Mouse (Mus musculus): ENCODE results near the gene Akr1cl. TPM values are rescaled to one million over a fixed set of nuclear protein-coding genes. Genes with fewer than 3 reads are reported as not detected.

Akr1cl gene
- polyA plus RNA-seq, 1 experiment: not detected

DNA sequence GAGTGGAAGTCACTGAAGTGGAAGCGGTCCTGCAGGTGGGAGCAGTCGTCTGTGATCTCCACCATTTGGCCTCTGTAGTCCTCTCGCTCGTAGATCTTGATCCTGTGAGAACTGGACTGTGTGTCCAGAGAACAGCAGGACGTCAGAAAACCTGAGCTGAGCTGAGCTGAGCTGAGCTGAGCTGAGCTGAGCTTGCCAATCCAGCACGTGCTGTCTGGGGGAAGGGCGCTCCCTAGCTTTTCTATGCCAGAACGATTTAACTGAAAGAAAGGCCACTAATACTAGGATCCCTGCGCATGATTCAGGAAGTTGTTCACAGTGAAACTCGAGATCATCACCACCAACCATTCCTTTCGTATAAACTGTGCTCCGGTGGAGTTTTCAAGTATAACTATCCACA, 16.2 kb upstream of the Akr1cl start:
- Histone ChIP-seq H3K36me3 (ENCODE audit: control insufficient read depth) (no peaks in the 10 kb centered on the region), H3K27me3 (ENCODE audit: control insufficient read depth) (no peaks in the 10 kb centered on the region)
- no peak for TF ChIP-seq GATA1 (IDR thresholded peaks at IDR 0.05; ENCODE audit: low read length)

DNA sequence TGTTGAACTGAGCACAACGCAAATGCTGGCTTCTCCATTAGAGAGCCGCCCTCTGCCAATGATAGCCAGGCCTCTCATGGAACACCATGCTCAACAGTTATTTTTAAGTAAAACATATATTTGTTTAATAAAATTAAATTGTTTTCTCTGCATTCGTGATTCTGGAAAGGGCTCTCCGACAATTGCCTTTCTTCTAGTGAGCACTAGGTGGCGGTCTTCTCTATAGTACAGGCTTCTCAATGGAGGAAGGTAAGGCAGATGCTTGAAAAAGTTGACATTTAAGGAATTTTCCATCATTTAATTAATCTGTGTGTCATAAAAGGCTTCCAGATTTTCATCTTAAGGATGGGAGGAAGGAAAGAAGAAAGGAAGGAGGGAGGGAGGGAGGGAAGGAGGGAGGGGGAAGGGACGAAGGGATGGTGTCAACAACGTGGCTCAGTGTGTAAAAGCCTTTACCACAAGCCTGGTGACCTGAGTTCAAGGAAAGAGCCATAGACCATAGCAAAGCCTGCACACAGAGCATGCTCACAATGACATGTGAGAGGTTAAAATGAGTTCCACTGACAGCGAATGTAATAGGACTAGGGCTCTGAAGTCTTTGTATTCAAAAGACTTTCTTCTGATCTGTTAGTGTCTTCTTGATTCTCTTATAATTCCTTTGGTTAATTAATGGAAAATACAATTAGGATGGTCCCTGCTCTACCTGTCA, 14.0 kb upstream of the Akr1cl start:
- Histone ChIP-seq H3K4me3 (replicated peaks) (no peak overlapping the region), H3K9me3 (ENCODE audit: control insufficient read depth, low read length) (no peaks in the 10 kb centered on the region), H3K36me3 (ENCODE audit: control insufficient read depth) (no peaks in the 10 kb centered on the region), H3K27me3 (ENCODE audit: control insufficient read depth) (no peaks in the 10 kb centered on the region), H3K4me1 (ENCODE audit: control insufficient read depth) (no peaks in the 10 kb centered on the region)
- no peak for TF ChIP-seq GATA1 (IDR thresholded peaks at IDR 0.05; ENCODE audit: low read length)
- TF ChIP-seq TAL1 (IDR thresholded peaks at IDR 0.05; ENCODE audit: low read length): no peak

More for the DNA sequence above, 16.2 kb upstream of the Akr1cl start:
- H3K4me3 ChIP-seq (replicated peaks): no peak overlapping the region
- H3K4me1 ChIP-seq (ENCODE audit: control insufficient read depth): no peaks in the 10 kb centered on the region
- H3K9me3 ChIP-seq (ENCODE audit: control insufficient read depth, low read length): no peaks in the 10 kb centered on the region

GRCm38 (mm10) chr1:65043433-65043832, 10.9 kb upstream of the Akr1cl start:
- Histone ChIP-seq H3K9me3 (ENCODE audit: control insufficient read depth, low read length) (no peaks in the 10 kb centered on the region), H3K27me3 (ENCODE audit: control insufficient read depth) (no peaks in the 10 kb centered on the region), H3K4me1 (ENCODE audit: control insufficient read depth) (no peaks in the 10 kb centered on the region), H3K36me3 (ENCODE audit: control insufficient read depth) (no peaks in the 10 kb centered on the region), H3K4me3 (replicated peaks) (no peak overlapping the region)
- TF ChIP-seq GATA1 (IDR thresholded peaks at IDR 0.05; ENCODE audit: low read length) (no peak), TAL1 (IDR thresholded peaks at IDR 0.05; ENCODE audit: low read length) (no peak)

- Histone ChIP-seq H3K27me3 (ENCODE audit: control insufficient read depth) (no peaks in the 10 kb centered on the region), H3K9me3 (ENCODE audit: control insufficient read depth, low read length) (no peaks in the 10 kb centered on the region), H3K4me3 (replicated peaks) (no peak overlapping the region), H3K36me3 (ENCODE audit: control insufficient read depth) (no peaks in the 10 kb centered on the region), H3K4me1 (ENCODE audit: control insufficient read depth) (no peaks in the 10 kb centered on the region)
- TF ChIP-seq GATA1 (IDR thresholded peaks at IDR 0.05; ENCODE audit: low read length): no peak
- TF ChIP-seq TAL1 (IDR thresholded peaks at IDR 0.05; ENCODE audit: low read length): no peak
These were observed 9.3 kb upstream of the Akr1cl start for GRCm38 (mm10) chr1:65041837-65042236.

DNA sequence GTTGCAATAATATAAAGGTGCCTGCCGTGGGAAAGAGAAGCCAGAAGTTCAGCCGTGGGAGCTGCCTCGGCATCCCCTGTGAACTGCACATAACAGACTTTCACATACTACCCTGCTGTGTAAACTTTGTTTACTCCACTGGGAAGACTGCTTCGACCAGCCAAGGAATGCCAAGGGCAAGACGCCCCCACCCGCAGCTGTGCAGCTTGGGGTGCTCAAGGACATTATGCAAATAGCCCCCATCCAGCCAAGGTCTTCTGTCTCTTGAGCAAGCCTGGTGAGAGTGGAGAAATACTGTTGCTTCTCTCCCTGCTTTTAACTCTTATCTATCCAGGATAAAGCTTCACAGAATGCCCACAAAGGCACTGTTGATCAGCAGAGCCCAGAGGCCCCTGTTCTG, 8.2 kb upstream of the Akr1cl start:
- H3K36me3 ChIP-seq (ENCODE audit: control insufficient read depth): no peaks in the 10 kb centered on the region

DNA sequence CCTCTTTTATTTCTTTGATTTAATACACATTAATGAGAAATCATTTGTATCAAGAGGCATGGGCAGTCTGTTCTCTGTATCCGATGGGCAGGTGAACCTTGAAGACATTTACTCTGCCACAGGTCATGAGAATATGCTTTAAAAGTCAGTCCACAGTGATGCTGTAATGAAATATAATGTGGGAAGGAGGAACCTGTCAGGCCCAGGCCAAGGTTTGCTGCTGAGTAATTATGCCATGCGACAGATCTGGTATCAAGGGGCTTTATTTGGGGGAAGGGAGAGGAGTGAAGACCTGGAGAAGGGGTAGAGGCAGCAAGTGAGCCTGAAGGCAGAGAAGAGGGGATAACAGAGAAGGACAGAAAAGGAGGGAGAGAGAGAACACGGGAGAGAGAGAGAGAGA, 7.1 kb upstream of the Akr1cl start:
- H3K4me1 ChIP-seq (ENCODE audit: control insufficient read depth): no peaks in the 10 kb centered on the region
- no peaks in the 10 kb centered on the region for H3K36me3 ChIP-seq (ENCODE audit: control insufficient read depth)
- H3K9me3 ChIP-seq (ENCODE audit: control insufficient read depth, low read length): no peaks in the 10 kb centered on the region
- no peak overlapping the region for H3K4me3 ChIP-seq (replicated peaks)
- TF ChIP-seq TAL1 (IDR thresholded peaks at IDR 0.05; ENCODE audit: low read length) (no peak), GATA1 (IDR thresholded peaks at IDR 0.05; ENCODE audit: low read length) (no peak)
- no peaks in the 10 kb centered on the region for H3K27me3 ChIP-seq (ENCODE audit: control insufficient read depth)

More for the DNA sequence above, 8.2 kb upstream of the Akr1cl start:
- TF ChIP-seq GATA1 (IDR thresholded peaks at IDR 0.05; ENCODE audit: low read length) (no peak), TAL1 (IDR thresholded peaks at IDR 0.05; ENCODE audit: low read length) (no peak)
- Histone ChIP-seq H3K4me3 (replicated peaks) (no peak overlapping the region), H3K27me3 (ENCODE audit: control insufficient read depth) (no peaks in the 10 kb centered on the region), H3K4me1 (ENCODE audit: control insufficient read depth) (no peaks in the 10 kb centered on the region), H3K9me3 (ENCODE audit: control insufficient read depth, low read length) (no peaks in the 10 kb centered on the region)

DNA sequence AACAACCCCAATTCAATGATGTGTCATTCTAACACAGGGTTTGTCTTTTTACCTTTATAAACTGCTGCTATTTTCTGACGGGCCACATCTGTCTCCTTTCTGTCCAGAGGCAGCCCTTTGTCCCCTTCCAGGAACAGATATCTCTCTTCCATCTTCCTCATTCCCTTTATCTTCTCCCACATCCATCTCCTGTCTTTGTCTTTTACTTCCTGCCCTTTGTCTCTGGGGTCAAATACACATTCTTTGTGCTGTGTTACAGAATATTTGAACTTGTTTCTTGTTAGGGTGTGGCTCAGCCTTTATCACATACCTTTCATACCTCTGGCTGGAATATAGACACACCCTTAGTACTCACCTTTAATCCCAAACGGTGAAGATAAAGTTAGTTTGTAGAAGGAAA, 5.0 kb upstream of the Akr1cl start:
- Histone ChIP-seq H3K4me1 (ENCODE audit: control insufficient read depth) (no peaks in the 10 kb centered on the region), H3K4me3 (replicated peaks) (no peak overlapping the region), H3K9me3 (ENCODE audit: control insufficient read depth, low read length) (no peaks in the 10 kb centered on the region), H3K27me3 (ENCODE audit: control insufficient read depth) (no peaks in the 10 kb centered on the region), H3K36me3 (ENCODE audit: control insufficient read depth) (no peaks in the 10 kb centered on the region)
- no peak for TF ChIP-seq TAL1 (IDR thresholded peaks at IDR 0.05; ENCODE audit: low read length)
- TF ChIP-seq GATA1 (IDR thresholded peaks at IDR 0.05; ENCODE audit: low read length): no peak

DNA sequence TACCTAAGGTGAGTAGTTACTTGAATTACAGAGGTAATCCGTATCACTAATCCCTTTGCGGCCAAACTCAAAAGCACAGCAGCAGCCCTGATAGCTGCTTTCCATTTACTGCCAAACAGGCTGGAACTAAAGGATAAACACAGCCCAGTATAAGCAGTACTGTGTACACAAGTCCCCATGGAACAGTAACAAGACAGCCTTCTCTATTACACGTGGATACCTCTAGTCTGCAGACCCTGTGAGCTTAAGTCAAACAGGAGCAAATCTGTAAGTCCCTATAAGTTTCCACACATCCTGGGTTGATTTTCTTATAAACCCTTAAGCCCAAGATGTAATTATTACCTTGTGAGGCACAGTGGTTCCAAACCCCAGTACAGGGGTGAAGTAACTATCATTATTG, 3.0 kb upstream of the Akr1cl start:
- Histone ChIP-seq H3K9me3 (ENCODE audit: control insufficient read depth, low read length) (no peaks in the 10 kb centered on the region), H3K4me3 (replicated peaks) (no peak overlapping the region), H3K36me3 (ENCODE audit: control insufficient read depth) (no peaks in the 10 kb centered on the region), H3K27me3 (ENCODE audit: control insufficient read depth) (no peaks in the 10 kb centered on the region), H3K4me1 (ENCODE audit: control insufficient read depth) (no peaks in the 10 kb centered on the region)
- TF ChIP-seq GATA1 (IDR thresholded peaks at IDR 0.05; ENCODE audit: low read length) (no peak), TAL1 (IDR thresholded peaks at IDR 0.05; ENCODE audit: low read length) (no peak)

DNA sequence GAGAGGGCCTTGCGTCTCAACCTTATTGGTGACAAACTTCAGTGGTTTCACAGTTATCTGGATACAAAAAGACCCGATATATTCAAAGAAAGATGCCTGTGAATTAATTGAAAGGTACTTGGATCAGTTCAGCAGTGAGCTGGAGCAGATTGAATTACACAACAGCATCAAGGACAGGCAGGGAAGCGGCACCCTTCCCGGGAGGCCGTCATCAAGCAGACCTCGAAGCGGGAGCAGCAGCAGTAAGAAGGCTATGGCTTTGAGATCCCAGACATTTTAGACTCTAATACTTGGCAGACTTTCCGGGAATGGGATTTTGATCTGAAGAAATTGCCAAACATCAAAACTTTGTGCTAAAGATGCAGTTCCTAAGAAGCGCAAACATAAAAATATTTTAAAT, 4.4 kb downstream of the Akr1cl start:
- Histone ChIP-seq H3K4me1 (ENCODE audit: control insufficient read depth) (no peaks in the 10 kb centered on the region), H3K9me3 (ENCODE audit: control insufficient read depth, low read length) (no peaks in the 10 kb centered on the region), H3K27me3 (ENCODE audit: control insufficient read depth) (no peaks in the 10 kb centered on the region), H3K36me3 (ENCODE audit: control insufficient read depth) (no peaks in the 10 kb centered on the region), H3K4me3 (replicated peaks) (no peak overlapping the region)
- TF ChIP-seq TAL1 (IDR thresholded peaks at IDR 0.05; ENCODE audit: low read length): no peak

- Histone ChIP-seq H3K4me3 (replicated peaks) (no peak overlapping the region), H3K9me3 (ENCODE audit: control insufficient read depth, low read length) (no peaks in the 10 kb centered on the region), H3K27me3 (ENCODE audit: control insufficient read depth) (no peaks in the 10 kb centered on the region), H3K4me1 (ENCODE audit: control insufficient read depth) (no peaks in the 10 kb centered on the region), H3K36me3 (ENCODE audit: control insufficient read depth) (no peaks in the 10 kb centered on the region)
- TF ChIP-seq GATA1 (IDR thresholded peaks at IDR 0.05; ENCODE audit: low read length): no peak
- no peak for TF ChIP-seq TAL1 (IDR thresholded peaks at IDR 0.05; ENCODE audit: low read length)
These were observed 19.8 kb downstream of the Akr1cl start for GRCm38 (mm10) chr1:65012726-65013125.

Measured in erythroblast, embryonic 14.5 days (primary cell).